Mouse (Mus musculus) G1E (cell line): Measurements from ENCODE around the gene Cct6b.

ENCODE experiments used
- CTCF ChIP-seq: IDR thresholded peaks from 2 replicates; pipeline ENCODE4 v1.5.1; 2012; ENCODE audit warnings: low read depth, low read length, inconsistent platforms, mixed read lengths
- GATA1 ChIP-seq: IDR thresholded peaks from 2 replicates; pipeline ENCODE4 v1.6.1; 2012; ENCODE audit warnings: borderline replicate concordance, low read length, inconsistent platforms, mixed read lengths
- GATA2 ChIP-seq: IDR thresholded peaks from 2 replicates; pipeline ENCODE4 v1.6.1; 2012; ENCODE audit warnings: low read depth, low read length, inconsistent platforms, borderline replicate concordance
- POLR2AphosphoS5 ChIP-seq: IDR thresholded peaks from 2 replicates; pipeline ENCODE4 v1.6.1; 2012; ENCODE audit warnings: low read depth, low read length, inconsistent platforms; ENCODE audit not compliant: insufficient replicate concordance

DNA sequence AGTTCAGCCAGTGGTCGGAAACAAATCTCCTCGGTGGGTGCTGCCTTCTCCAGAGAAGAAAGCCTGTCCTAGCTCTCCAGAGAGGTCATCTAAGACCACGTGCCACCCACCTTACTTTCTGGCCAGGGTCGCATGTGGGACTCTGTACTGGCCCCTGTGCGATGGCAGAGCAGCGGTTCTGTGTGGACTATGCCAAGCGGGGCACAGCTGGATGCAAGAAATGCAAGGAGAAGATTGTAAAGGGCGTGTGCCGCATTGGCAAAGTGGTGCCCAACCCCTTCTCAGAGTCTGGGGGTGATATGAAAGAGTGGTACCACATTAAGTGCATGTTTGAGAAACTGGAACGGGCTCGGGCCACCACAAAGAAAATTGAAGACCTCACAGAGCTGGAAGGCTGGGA is 19.3 kb upstream of the Cct6b start:
- no peak for TF ChIP-seq POLR2AphosphoS5
- TF ChIP-seq CTCF, result no peak
- no peak for TF ChIP-seq GATA1
- TF ChIP-seq GATA2, result no peak
